Mouse (Mus musculus) c-Kit-positive CD71-positive TER-119-negative erythroid progenitor cells, embryonic 14.5 days (primary cell): Measurements from ENCODE around the gene Psmg1.

Source experiments
- DNase-seq: peaks from one replicate; pipeline ENCODE4 v3.0.0-alpha.2; 2013; ENCODE audit warnings: low read depth

The Psmg1 gene

GRCm38 (mm10) chr16:95958080-95958479 lies 32.7 kb downstream of the Psmg1 start:
- no peak for DNase-seq

- DNase-seq, result no peak
Observed at GRCm38 (mm10) chr16:95956618-95957017, 34.1 kb downstream of the Psmg1 start.

- DNase-seq, result no peak
Observed at GRCm38 (mm10) chr16:95955716-95956346, 34.9 kb downstream of the Psmg1 start.

- DNase-seq, result no peak
Observed at GRCm38 (mm10) chr16:95954341-95954740, 36.4 kb downstream of the Psmg1 start.

GRCm38 (mm10) chr16:95953159-95953650 lies 37.6 kb downstream of the Psmg1 start:
- DNase-seq, result no peak

GRCm38 (mm10) chr16:95951471-95951870 lies 39.3 kb downstream of the Psmg1 start:
- DNase-seq, result no peak

- DNase-seq, result peak; percentile 32
Observed at GRCm38 (mm10) chr16:95945389-95946311, 45.1 kb downstream of the Psmg1 start.

GRCm38 (mm10) chr16:95943186-95943585 lies 47.6 kb downstream of the Psmg1 start:
- no peak for DNase-seq

- no peak for DNase-seq
Observed at GRCm38 (mm10) chr16:95941575-95941974, 49.2 kb downstream of the Psmg1 start.

- DNase-seq, result no peak
Observed at GRCm38 (mm10) chr16:95935495-95935961, 55.2 kb downstream of the Psmg1 start.

- no peak for DNase-seq
Observed at GRCm38 (mm10) chr16:95932860-95933259, 57.9 kb downstream of the Psmg1 start.

GRCm38 (mm10) chr16:95931509-95931908 lies 59.3 kb downstream of the Psmg1 start:
- no peak for DNase-seq
